Mouse (Mus musculus) liver, embryonic 11.5 days (tissue): ENCODE data around the gene Gm20481. TPM values are rescaled to one million over a fixed set of nuclear protein-coding genes. Genes with fewer than 3 reads are reported as not detected.

Experiments used
- ATAC-seq: fragments of 200-750 bp; cut with Nextera tagmentation; replicated peaks from 2 replicates; pipeline ENCODE4 v1.8.0; 2017; ENCODE audit warnings: moderate number of reproducible peaks, mild to moderate bottlenecking, moderate TSS enrichment, moderate library complexity; ENCODE audit not compliant: low FRiP score
- DNase-seq: peaks from one replicate; pipeline ENCODE4 v3.0.0-alpha.2; 2017; ENCODE audit warnings: low spot score
- H3K27ac ChIP-seq: fragments of 300-500 bp; sonication (generic); 2 replicates; pipeline ENCODE4 v1.5.1; 2014; ENCODE audit warnings: mild to moderate bottlenecking, low read depth, low read length, control low read depth
- H3K27me3 ChIP-seq: fragments of 300-500 bp; sonication (generic); replicated peaks from 2 replicates; pipeline ENCODE4 v1.6.1; 2014; ENCODE audit warnings: low read length, mixed read lengths; ENCODE audit not compliant: control insufficient read depth, insufficient read depth
- H3K36me3 ChIP-seq: fragments of 300-500 bp; sonication (generic); 2 replicates; pipeline ENCODE4 v1.6.1; 2014; ENCODE audit warnings: mild to moderate bottlenecking, low read length, moderate library complexity, mixed read lengths; ENCODE audit not compliant: control insufficient read depth, insufficient read depth
- H3K4me1 ChIP-seq: fragments of 300-500 bp; sonication (generic); replicated peaks from 2 replicates; pipeline ENCODE4 v1.6.1; 2014; ENCODE audit warnings: low read length, mixed read lengths; ENCODE audit not compliant: control insufficient read depth, insufficient read depth
- H3K4me2 ChIP-seq: fragments of 300-500 bp; sonication (generic); 2 replicates; pipeline ENCODE4 v1.6.1; 2014; ENCODE audit warnings: mild to moderate bottlenecking, control low read depth, moderate library complexity
- H3K4me3 ChIP-seq: fragments of 300-500 bp; sonication (generic); 2 replicates; pipeline ENCODE4 v1.5.1; 2014; ENCODE audit warnings: low read depth, low read length, control low read depth
- H3K9ac ChIP-seq: fragments of 300-500 bp; sonication (generic); 2 replicates; pipeline ENCODE4 v1.6.1; 2014; ENCODE audit warnings: low read depth, low read length, control low read depth
- H3K9me3 ChIP-seq: fragments of 300-500 bp; sonication (generic); 2 replicates; pipeline ENCODE4 v1.6.1; 2016; ENCODE audit warnings: low read length, inconsistent platforms, mixed read lengths; ENCODE audit not compliant: control insufficient read depth
- WGBS: fragments of 180-500 bp; shearing (Covaris S2); extraction: QIAGEN DNeasy Blood & Tissue Kit; methylation state at CpG from one replicate; pipeline ENCODE4 v1.1.7; 2014; 5-methylcytosine and 5-hydroxymethylcytosine counted together
- polyA plus RNA-seq: library from polyadenylated mRNA; unstranded; fragments of >200 nt; fragmentation: Nextera tagmentation; extraction: Ambion mirVana; gene quantifications from 2 replicates; pipeline ENCODE4 v1.2.1, GENCODE M21; 2014

Gm20481 gene
- polyA plus RNA-seq, 1 experiment from 2014 or later = not detected

- H3K27ac ChIP-seq = no peak overlapping the region
- no peak for DNase-seq
- peaks cover 5% of the 10 kb centered on the region; the same call in 1 of the 2 replicates for H3K4me1 ChIP-seq
- no peaks in the 10 kb centered on the region for H3K27me3 ChIP-seq
- H3K9ac ChIP-seq = no peak overlapping the region
- no peak for ATAC-seq
- H3K36me3 ChIP-seq = peaks cover 87% of the 10 kb centered on the region
- no peak overlapping the region for H3K4me3 ChIP-seq
- H3K9me3 ChIP-seq = no peaks in the 10 kb centered on the region
- 93% methylated on average over 8 of the region's 8 CpGs for WGBS
- no peak overlapping the region for H3K4me2 ChIP-seq
Observed at GRCm38 (mm10) chr17:35011440-35011839, 41.7 kb downstream of the Gm20481 start.

DNA sequence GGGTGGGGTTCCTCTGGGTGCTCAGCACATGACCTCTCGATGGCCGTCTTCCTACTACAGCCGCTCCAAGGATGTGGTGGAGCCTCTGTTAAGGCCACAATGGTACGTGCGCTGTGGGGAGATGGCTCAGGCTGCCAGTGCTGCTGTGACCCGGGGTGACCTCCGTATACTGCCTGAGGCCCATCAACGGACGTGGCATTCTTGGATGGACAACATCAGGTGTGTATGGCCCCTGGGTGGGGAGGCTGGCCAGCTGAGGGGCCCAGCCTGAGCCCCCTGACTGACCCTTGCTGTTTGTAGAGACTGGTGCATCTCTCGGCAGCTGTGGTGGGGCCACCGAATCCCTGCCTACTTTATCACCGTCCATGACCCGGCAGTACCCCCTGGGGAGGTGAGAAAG, 42.7 kb downstream of the Gm20481 start:
- Histone ChIP-seq H3K4me3 (no peak overlapping the region), H3K4me1 (peaks cover 5% of the 10 kb centered on the region; the same call in 1 of the 2 replicates), H3K4me2 (no peak overlapping the region), H3K27ac (no peak overlapping the region), H3K36me3 (peaks cover 83% of the 10 kb centered on the region), H3K9me3 (no peaks in the 10 kb centered on the region), H3K27me3 (no peaks in the 10 kb centered on the region), H3K9ac (no peak overlapping the region)
- WGBS = 85% methylated on average over 13 of the region's 13 CpGs
- DNase-seq (peak; percentile 30), ATAC-seq (no peak)

DNA sequence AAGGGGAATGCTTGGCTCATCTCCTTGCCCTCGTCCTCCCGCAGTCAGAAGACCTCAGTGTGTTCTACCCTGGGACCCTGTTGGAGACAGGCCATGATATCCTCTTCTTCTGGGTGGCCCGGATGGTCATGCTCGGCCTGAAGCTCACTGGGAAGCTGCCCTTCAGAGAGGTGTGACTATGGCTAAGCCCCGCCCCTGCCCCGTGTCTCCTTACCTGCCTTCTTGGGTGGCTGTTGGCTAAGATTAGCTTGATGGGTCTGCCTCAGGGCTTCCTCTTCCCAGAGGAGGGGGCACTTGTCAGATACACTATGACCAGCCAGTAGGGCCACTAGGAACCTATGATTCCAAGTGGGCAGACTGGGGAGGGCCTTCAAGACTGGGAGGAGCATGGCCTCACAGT, 43.5 kb downstream of the Gm20481 start:
- DNase-seq (peak; percentile 37), ATAC-seq (no peak)
- 70% methylated on average over 6 of the region's 6 CpGs for WGBS
- no peak overlapping the region for H3K4me2 ChIP-seq
- peaks cover 75% of the 10 kb centered on the region for H3K36me3 ChIP-seq
- H3K4me1 ChIP-seq = peaks cover 5% of the 10 kb centered on the region
- no peaks in the 10 kb centered on the region for H3K9me3 ChIP-seq
- no peaks in the 10 kb centered on the region for H3K27me3 ChIP-seq
- no peak overlapping the region for H3K4me3 ChIP-seq
- no peak overlapping the region for H3K9ac ChIP-seq
- no peak overlapping the region for H3K27ac ChIP-seq

DNA sequence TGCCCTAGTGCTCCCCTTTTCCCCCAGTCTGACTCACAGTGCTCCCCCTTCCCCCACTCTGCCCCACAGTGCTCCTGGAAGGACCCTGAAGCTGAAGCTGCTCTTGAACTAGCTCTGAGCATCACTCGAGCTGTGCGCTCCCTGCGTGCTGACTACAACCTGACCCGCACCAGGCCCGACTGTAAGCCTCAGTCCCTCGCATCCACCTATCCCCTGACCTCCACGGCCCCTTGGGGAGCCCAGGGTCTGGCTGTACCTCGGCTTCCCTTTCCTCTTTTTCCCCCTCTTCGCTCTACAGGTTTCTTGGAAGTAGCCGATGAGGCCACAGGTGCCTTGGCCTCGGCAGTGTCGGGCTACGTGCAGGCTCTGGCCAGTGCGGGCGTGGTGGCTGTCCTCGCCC, 45.6 kb downstream of the Gm20481 start:
- no peak overlapping the region for H3K4me3 ChIP-seq
- no peak overlapping the region for H3K4me2 ChIP-seq
- H3K27me3 ChIP-seq = no peaks in the 10 kb centered on the region
- no peaks in the 10 kb centered on the region for H3K9me3 ChIP-seq
- no peak for DNase-seq
- no peak overlapping the region for H3K9ac ChIP-seq
- H3K36me3 ChIP-seq = peaks cover 63% of the 10 kb centered on the region
- no peak overlapping the region for H3K27ac ChIP-seq
- 90% methylated on average over 16 of the region's 16 CpGs for WGBS
- ATAC-seq = no peak
- peaks cover 5% of the 10 kb centered on the region for H3K4me1 ChIP-seq

GRCm38 (mm10) chr17:35016376-35016775, 46.7 kb downstream of the Gm20481 start, which contains the start of gene Vwa7:
Vwa7 (plus strand) TSS chr17:35016579.
- Histone ChIP-seq H3K4me1 (peaks cover 7% of the 10 kb centered on the region), H3K9ac (no peak within 1 kb of the TSS), H3K9me3 (no peaks in the 10 kb centered on the region), H3K27ac (no peak within 1 kb of the TSS; the same call in 1 of the 2 replicates), H3K4me2 (no peak within 1 kb of the TSS), H3K4me3 (no peak within 1 kb of the TSS), H3K27me3 (no peaks in the 10 kb centered on the region), H3K36me3 (peaks cover 52% of the 10 kb centered on the region)
- 82% methylated on average over 12 of the region's 12 CpGs for WGBS
- DNase-seq (peak; percentile 34), ATAC-seq (peak; percentile 18; the same call in 1 of the 2 replicates)

- DNase-seq (no peak), ATAC-seq (no peak)
- peaks cover 10% of the 10 kb centered on the region for H3K4me1 ChIP-seq
- no peak overlapping the region for H3K4me3 ChIP-seq
- H3K9me3 ChIP-seq = no peaks in the 10 kb centered on the region
- peaks cover 45% of the 10 kb centered on the region for H3K36me3 ChIP-seq
- H3K4me2 ChIP-seq = no peak overlapping the region
- WGBS = 78% methylated on average over 10 of the region's 10 CpGs
- H3K27me3 ChIP-seq = no peaks in the 10 kb centered on the region
- H3K27ac ChIP-seq = no peak overlapping the region
- no peak overlapping the region for H3K9ac ChIP-seq
Observed at GRCm38 (mm10) chr17:35016791-35017705, 47.3 kb downstream of the Gm20481 start.

DNA sequence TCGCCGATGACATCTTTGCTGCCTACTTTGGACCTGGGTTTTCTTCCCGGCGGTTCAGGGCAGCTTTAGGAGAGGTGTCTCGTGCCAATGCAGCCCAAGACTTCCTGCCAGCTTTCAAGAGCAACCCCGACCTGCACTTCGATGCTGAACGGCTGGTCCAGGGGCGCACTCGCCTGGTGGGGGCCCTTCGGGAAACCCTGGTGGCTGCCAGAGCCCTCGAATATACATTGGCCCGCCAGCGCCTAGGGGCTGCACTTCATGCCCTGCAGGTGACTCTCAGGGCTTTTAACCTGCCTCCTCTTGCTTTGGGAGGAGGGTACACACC, 48.0 kb downstream of the Gm20481 start:
- Histone ChIP-seq H3K27me3 (no peaks in the 10 kb centered on the region), H3K4me3 (no peak overlapping the region), H3K36me3 (peaks cover 42% of the 10 kb centered on the region), H3K4me2 (no peak overlapping the region), H3K4me1 (peaks cover 16% of the 10 kb centered on the region), H3K27ac (no peak overlapping the region), H3K9me3 (no peaks in the 10 kb centered on the region), H3K9ac (no peak overlapping the region)
- no peak for ATAC-seq
- 72% methylated on average over 14 of the region's 14 CpGs for WGBS
- no peak for DNase-seq

DNA sequence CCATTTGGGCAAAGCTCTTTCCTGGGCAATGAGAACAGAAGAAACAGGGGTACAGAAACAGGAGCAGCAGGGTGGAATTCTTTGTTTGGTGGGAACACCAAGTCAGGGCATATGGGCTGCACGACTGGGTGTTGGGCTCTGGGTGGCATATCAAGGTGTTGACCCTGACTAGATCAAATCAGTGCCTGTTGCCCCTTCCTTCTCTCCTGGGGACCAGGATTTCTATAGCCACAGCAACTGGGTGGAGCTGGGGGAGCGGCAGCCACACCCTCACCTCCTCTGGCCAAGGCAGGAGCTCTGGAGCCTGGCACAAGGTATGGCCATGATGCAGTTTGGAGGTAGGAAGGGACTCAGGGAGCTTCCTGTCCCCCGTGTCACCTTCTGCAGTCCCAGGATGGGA, 48.5 kb downstream of the Gm20481 start:
- Histone ChIP-seq H3K9ac (no peak overlapping the region), H3K4me1 (peaks cover 21% of the 10 kb centered on the region), H3K27me3 (no peaks in the 10 kb centered on the region), H3K4me2 (no peak overlapping the region), H3K4me3 (no peak overlapping the region), H3K27ac (no peak overlapping the region), H3K9me3 (no peaks in the 10 kb centered on the region), H3K36me3 (peaks cover 37% of the 10 kb centered on the region)
- no peak for ATAC-seq
- WGBS = 75% methylated on average over 3 of the region's 3 CpGs
- no peak for DNase-seq

DNA sequence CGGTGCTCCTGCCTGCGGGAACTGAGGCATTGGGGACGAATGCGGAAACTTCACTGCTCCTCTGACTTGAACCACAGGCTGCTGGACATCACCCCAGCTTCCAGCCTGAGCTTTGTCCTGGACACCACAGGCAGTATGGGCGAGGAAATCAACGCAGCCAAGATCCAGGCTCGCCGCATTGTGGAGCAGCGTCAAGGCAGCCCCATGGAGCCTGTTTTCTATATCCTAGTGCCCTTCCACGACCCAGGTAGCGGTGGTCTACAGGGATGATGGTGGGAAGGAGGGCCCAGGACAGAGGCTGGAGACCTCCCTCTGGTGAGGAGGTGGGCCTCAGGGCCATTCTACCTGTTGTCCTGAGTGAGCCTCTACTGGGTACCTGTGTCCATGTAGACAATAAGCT, 50.2 kb downstream of the Gm20481 start:
- no peaks in the 10 kb centered on the region for H3K9me3 ChIP-seq
- peaks cover 39% of the 10 kb centered on the region for H3K4me1 ChIP-seq
- DNase-seq (no peak), ATAC-seq (no peak)
- no peak overlapping the region for H3K9ac ChIP-seq
- no peak overlapping the region for H3K4me3 ChIP-seq
- no peak overlapping the region for H3K4me2 ChIP-seq
- peaks cover 20% of the 10 kb centered on the region for H3K36me3 ChIP-seq
- 85% methylated on average over 11 of the region's 11 CpGs for WGBS
- H3K27me3 ChIP-seq = no peaks in the 10 kb centered on the region
- H3K27ac ChIP-seq = no peak overlapping the region
